Comparison of ENCODE assay signal across 19 mouse cellular contexts in the genomic region with DNA sequence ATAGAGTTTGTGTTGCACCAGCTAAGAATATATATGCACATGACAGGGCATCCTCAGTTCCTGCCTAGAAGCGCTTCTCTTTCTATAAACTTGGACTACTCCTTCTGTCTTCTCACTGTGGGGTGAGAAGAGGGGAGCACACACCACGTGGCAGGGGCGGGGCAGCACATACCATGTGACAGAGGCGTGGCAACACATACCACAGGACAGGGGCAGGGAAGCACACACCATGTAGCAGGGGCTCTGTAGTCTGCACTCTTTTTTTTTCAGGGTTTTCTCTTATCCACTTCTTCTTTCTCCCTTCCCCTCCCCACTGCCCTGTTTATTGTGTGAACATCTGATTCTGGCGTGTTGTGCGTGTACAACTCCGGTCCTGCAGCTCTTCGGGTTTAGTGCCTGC.
A peak's percentile ranks its signal among the peaks of the same experiment; 100 is the strongest.
DNase-seq lines count a peak whose midpoint lies in the region; ATAC-seq and TF ChIP-seq lines count a peak whose summit lies in the region.
"Had no signal": no experiment of that assay in that cellular context is flagged by ENCODE, and none has a peak within 500 bp of the region (broad histone marks: within the 10 kb centered on the region; RNA-seq: fewer than 3 reads in every experiment).

No protein-coding gene starts in this region.

- TF ChIP-seq CTCF in lung, embryonic 14.5 days (IDR thresholded peaks at IDR 0.05; ENCODE audit: low read depth), result no peak
- no peak for TF ChIP-seq CTCF in G1E (IDR thresholded peaks at IDR 0.05; ENCODE audit: low read depth, low read length)

- peak; percentile 58; the same call in 1 of the 2 replicates for ATAC-seq in lung, embryonic 14.5 days (ENCODE audit: insufficient read depth)
- peak; percentile 34 for ATAC-seq in G1E (ENCODE audit: extremely low read depth, insufficient number of reproducible peaks, low FRiP score, poor library complexity, severe bottlenecking)
- ATAC-seq in granulocyte monocyte progenitor cell, adult 5-6 weeks (replicated peaks; ENCODE audit: poor library complexity, severe bottlenecking), result peak; percentile 71
- ATAC-seq: forebrain, embryonic 15.5 days; midbrain, embryonic 15.5 days had no signal

- no peak overlapping the region for H3K9ac ChIP-seq in lung, embryonic 14.5 days
- H3K9ac ChIP-seq: forebrain, embryonic 15.5 days; kidney, embryonic 15.5 days; midbrain, embryonic 15.5 days had no signal

- TF ChIP-seq POLR2A in myocyte (IDR thresholded peaks at IDR 0.05; ENCODE audit: insufficient read length, low read depth), result peak; percentile 25

- no peak for DNase-seq in lung, embryonic 14.5 days
- DNase-seq in lung, postnatal 4 days, result no peak
- DNase-seq in G1E (ENCODE audit: low spot score) (no peak), adipocyte (ENCODE audit: low spot score) (no peak)
- no peak for DNase-seq in frontal cortex, postnatal 10 days (ENCODE audit: low spot score in 2 of 2)
- DNase-seq: adrenal gland, postnatal 25 days; cerebellum, adult 9-10 months; gastrocnemius, postnatal 10 days; heart, postnatal 36 days; right cerebral cortex, postnatal 14 days; thymus, postnatal 25 days had no signal

- H3ac ChIP-seq in myocyte (ENCODE audit: control insufficient read depth, insufficient read length), result no peak overlapping the region

- H3K79me2 ChIP-seq in myocyte (ENCODE audit: control insufficient read depth, insufficient read depth), result peaks cover 54% of the 10 kb centered on the region

- no peaks in the 10 kb centered on the region for H3K27me3 ChIP-seq in lung, embryonic 14.5 days (ENCODE audit: insufficient read depth, low read length)
- H3K27me3 ChIP-seq in G1E (ENCODE audit: insufficient read depth, low read length) (no peaks in the 10 kb centered on the region), myocyte (ENCODE audit: control insufficient read depth, insufficient read depth, insufficient read length) (no peaks in the 10 kb centered on the region)
- H3K27me3 ChIP-seq: forebrain, embryonic 15.5 days; kidney, embryonic 15.5 days; midbrain, embryonic 15.5 days had no signal

- no peak overlapping the region for H3K4me2 ChIP-seq in lung, embryonic 14.5 days
- H3K4me2 ChIP-seq in myocyte (ENCODE audit: low read depth), result no peak overlapping the region
- H3K4me2 ChIP-seq: forebrain, embryonic 15.5 days; kidney, embryonic 15.5 days; midbrain, embryonic 15.5 days had no signal

- H3K4me1 ChIP-seq in lung, embryonic 14.5 days (ENCODE audit: insufficient read depth), result peaks cover 5% of the 10 kb centered on the region
- peaks cover 61% of the 10 kb centered on the region for H3K4me1 ChIP-seq in G1E (ENCODE audit: insufficient read depth, low read depth, low read length)
- H3K4me1 ChIP-seq: forebrain, embryonic 15.5 days; midbrain, embryonic 15.5 days had no signal

- H3K4me3 ChIP-seq in lung, embryonic 14.5 days (ENCODE audit: low read depth, low read length), result no peak overlapping the region
- H3K4me3 ChIP-seq in G1E (ENCODE audit: low read depth, low read length), result no peak overlapping the region
- no peak overlapping the region for H3K4me3 ChIP-seq in myocyte
- H3K4me3 ChIP-seq: erythroblast, embryonic 14.5 days; forebrain, embryonic 15.5 days; heart, embryonic 10.5 days; kidney, embryonic 15.5 days; limb, embryonic 10.5 days; midbrain, embryonic 15.5 days had no signal

- no peaks in the 10 kb centered on the region for H3K9me3 ChIP-seq in lung, embryonic 14.5 days (ENCODE audit: low read depth, low read length)
- H3K9me3 ChIP-seq in G1E (replicated peaks), result no peaks in the 10 kb centered on the region
- H3K9me3 ChIP-seq: forebrain, embryonic 15.5 days; heart, embryonic 10.5 days; kidney, embryonic 15.5 days; limb, embryonic 10.5 days; midbrain, embryonic 15.5 days had no signal

- no peaks in the 10 kb centered on the region for H3K36me3 ChIP-seq in lung, embryonic 14.5 days (ENCODE audit: insufficient read depth)
- peaks cover 100% of the 10 kb centered on the region for H3K36me3 ChIP-seq in G1E (replicated peaks)
- peaks cover 78% of the 10 kb centered on the region for H3K36me3 ChIP-seq in myocyte (ENCODE audit: control insufficient read depth, insufficient read depth)
- H3K36me3 ChIP-seq: forebrain, embryonic 15.5 days; heart, embryonic 10.5 days; kidney, embryonic 15.5 days; limb, embryonic 10.5 days; midbrain, embryonic 15.5 days had no signal

- 66% methylated on average over 8 of the region's 8 CpGs for whole genome bisulfite sequencing in lung, embryonic 14.5 days

- no peak overlapping the region for H3K27ac ChIP-seq in lung, embryonic 14.5 days (ENCODE audit: low read depth)
- H3K27ac ChIP-seq: forebrain, embryonic 15.5 days; heart, embryonic 10.5 days; kidney, embryonic 15.5 days; midbrain, embryonic 15.5 days had no signal

TF ChIP-seq in myocyte, 11 proteins besides CTCF, POLR2A, EP300 and RAD21:
- no peak for TF ChIP-seq MAX (IDR thresholded peaks at IDR 0.05; ENCODE audit: low read depth)
- no peak for TF ChIP-seq SRF (IDR thresholded peaks at IDR 0.05; ENCODE audit: control insufficient read depth, insufficient read length, low read depth)
- TF ChIP-seq POLR2AphosphoS2 (IDR thresholded peaks at IDR 0.05; ENCODE audit: insufficient read length, low read depth), result peak; percentile 53
- TF ChIP-seq E2F4 (IDR thresholded peaks at IDR 0.05; ENCODE audit: insufficient read depth), result no peak
- no peak for TF ChIP-seq MYOG (IDR thresholded peaks at IDR 0.05; ENCODE audit: control insufficient read depth in 1 of 3, insufficient read depth in 1 of 3, insufficient read length in 2 of 3, low read depth in 2 of 3)
- no peak for TF ChIP-seq MYOD1 (IDR thresholded peaks at IDR 0.05; ENCODE audit: control insufficient read depth in 1 of 3, insufficient read length in 2 of 3, low read depth in 2 of 3)
- no peak for TF ChIP-seq TCF12 (IDR thresholded peaks at IDR 0.05; ENCODE audit: insufficient read depth, poor library complexity, severe bottlenecking)
- TF ChIP-seq USF1 (IDR thresholded peaks at IDR 0.05; ENCODE audit: low read depth), result peak; percentile 46
- no peak for TF ChIP-seq REST (IDR thresholded peaks at IDR 0.05; ENCODE audit: insufficient read depth, insufficient read length)
- TF ChIP-seq TCF3 (IDR thresholded peaks at IDR 0.05; ENCODE audit: insufficient read length, low read depth), result no peak
- TF ChIP-seq CEBPB (IDR thresholded peaks at IDR 0.05; ENCODE audit: insufficient read depth, poor library complexity, severe bottlenecking), result no peak
